Mouse (Mus musculus): Measurements from ENCODE around the gene Timm13.

GRCm38 (mm10) chr10:80904709-80905108 lies 3.9 kb upstream of the Timm13 start:
- TF ChIP-seq CTCF (IDR thresholded peaks at IDR 0.05; ENCODE audit: low read depth, low read length): no peak
- TF ChIP-seq POLR2A (IDR thresholded peaks at IDR 0.05; ENCODE audit: borderline replicate concordance, low read depth, low read length): no peak
